Mouse (Mus musculus) urinary bladder, adult 2 months (tissue): ENCODE measurements around the gene Vil1. TPM values are rescaled to one million over a fixed set of nuclear protein-coding genes. Genes with fewer than 3 reads are reported as not detected.

Experiments
- DNase-seq: peaks from one replicate; pipeline ENCODE4 v3.0.0; 2022; ENCODE audit warnings: low spot score
- polyA plus RNA-seq: library from polyadenylated mRNA; depleted of rRNA; stranded (reverse); fragments of >200 nt; gene quantifications from 2 replicates; pipeline ENCODE4 v1.2.3, GENCODE M21; 2012; rRNA removed

Gene Vil1
- polyA plus RNA-seq, result 0.07 and 0.10 TPM in 2 replicates

GRCm38 (mm10) chr1:74408589-74409504 lies at the start of gene Vil1:
Gene Vil1 (plus strand): TSS chr1:74409376.
- no peak for DNase-seq

DNA sequence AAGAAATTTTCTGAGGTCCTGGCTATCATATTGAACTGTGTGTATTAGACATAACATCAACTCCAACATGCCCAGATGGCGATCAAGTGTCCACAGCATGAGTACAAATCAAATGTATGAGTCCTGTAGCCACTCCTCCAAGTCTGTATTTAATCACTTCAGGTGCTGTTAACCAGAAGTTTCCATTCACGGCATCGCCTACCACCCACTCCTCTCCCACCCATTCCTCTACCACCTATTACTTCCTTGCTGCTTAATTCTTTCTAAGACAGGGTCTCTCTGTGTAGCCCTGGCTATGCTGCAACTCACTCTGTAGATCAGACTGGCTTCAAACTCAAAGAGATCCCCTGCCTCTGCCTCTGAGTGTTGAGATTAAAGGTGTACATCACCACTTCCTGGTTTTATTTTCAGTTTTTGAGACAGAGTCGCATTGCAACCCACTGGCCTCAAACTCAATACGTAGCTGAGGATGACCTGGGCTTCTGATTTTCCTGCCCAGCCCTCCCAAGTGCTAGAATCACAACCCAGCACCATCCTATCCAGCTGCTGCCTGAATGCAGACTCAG lies 49.1 kb upstream of the Vil1 start:
- no peak for DNase-seq

DNA sequence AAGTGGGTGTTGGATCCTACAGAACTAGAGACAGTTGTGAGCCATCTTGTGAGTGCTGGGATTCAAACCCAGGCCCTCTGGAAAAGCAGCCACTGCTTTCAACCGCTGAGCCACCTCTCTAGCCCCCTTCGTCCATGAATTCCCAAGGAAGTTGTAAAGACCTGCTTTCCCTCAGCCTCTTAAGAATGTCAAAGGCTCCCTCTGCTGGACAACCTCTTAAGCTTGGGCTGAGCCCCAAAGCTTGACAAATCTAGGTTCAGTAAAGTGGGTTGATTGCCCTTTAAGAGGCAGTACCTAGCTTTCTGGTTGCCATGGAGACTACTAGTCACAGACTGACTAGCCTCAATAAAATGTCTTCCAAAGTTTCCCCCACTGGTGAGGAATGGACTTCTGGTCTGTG lies 47.4 kb upstream of the Vil1 start, which contains the start of gene Catip:
Gene Catip, plus strand, starts transcription at position 297 of the 400 bp plus-strand sequence.
- no peak for DNase-seq

- DNase-seq, result no peak
Observed at GRCm38 (mm10) chr1:74362325-74363229, 46.6 kb upstream of the Vil1 start.

- no peak for DNase-seq
Observed at GRCm38 (mm10) chr1:74363437-74363836, 45.7 kb upstream of the Vil1 start.

- DNase-seq, result no peak
Observed at GRCm38 (mm10) chr1:74364270-74364669, 44.9 kb upstream of the Vil1 start.

DNA sequence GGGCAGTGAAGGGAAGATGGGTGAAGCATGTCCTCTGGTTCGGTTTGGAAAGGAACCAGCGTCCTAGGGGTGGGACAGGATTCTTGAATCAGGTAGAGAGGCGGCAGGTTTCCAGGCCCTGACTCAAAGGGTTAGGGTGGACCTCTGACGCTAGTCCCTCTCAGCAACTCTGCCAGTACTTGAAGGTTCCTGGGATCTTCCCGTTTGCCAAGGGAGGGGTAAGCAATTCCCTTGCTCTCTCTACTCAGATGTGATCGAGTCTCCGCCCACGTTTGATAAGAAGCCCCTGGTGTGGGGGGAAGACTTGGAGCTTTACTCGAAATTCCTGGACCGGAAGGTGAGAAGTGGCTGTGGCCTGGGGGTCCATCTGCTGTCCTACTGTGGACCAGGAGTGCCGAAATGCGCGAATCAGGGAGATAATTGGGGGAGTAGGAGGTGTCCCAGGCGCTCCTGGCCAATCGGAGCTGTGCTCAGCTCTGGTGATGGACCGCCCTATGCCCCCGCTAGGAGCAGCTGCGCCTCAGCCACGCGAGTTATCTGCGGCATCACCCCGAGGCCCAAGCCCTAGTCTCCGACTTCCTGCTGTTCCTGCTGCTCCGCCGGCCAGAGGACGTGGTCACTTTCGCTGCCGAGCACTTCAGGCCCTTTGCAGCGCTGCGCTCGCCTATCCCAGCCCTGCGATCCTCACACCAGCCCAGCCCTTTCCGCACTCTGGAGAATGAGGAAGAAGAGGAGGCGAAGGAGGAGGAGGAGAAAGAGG lies 41.1 kb upstream of the Vil1 start:
- DNase-seq, result no peak

DNA sequence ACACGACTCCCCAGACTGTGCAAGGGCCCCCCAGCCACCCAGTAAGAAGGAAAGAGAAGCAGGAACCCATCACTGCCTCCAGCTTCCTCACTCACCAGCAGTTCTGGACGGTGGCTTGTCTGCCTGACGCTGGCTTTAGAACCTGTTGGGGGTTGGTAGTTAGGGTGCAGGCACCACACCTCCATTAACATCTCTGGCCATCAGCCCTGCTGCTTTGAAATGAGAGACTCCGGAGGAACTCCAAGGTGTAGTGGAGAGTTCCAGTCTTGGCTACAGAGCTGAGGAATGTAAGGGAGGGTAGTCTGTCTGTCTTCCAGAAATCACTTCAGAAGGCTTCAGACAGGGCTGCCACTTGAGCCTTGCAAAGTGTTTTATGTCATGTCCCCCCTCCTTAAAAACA lies 39.1 kb upstream of the Vil1 start:
- DNase-seq, result no peak

- no peak for DNase-seq
Observed at GRCm38 (mm10) chr1:74373372-74373771, 35.8 kb upstream of the Vil1 start.

- DNase-seq, result no peak
Observed at GRCm38 (mm10) chr1:74374980-74375379, 34.2 kb upstream of the Vil1 start, which contains the start of gene Slc11a1. Gene Slc11a1 (plus strand): TSS chr1:74375195.

DNA sequence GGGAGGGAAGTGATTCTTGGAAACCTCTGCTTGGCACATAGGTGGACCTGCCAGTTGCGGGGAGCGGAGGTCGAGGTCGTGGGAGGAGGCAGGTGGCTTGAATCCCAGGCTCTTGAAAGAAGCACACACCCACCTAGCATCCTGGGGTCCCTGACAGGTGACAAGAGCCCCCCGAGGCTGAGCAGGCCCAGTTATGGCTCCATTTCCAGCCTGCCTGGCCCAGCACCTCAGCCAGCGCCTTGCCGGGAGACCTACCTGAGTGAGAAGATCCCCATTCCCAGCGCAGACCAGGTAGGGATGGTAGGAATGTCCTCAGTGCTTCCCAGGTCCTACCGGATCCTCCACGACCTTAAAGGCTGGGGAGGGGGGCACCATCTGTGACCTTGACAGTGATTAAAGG lies 33.6 kb upstream of the Vil1 start:
- DNase-seq, result no peak

DNA sequence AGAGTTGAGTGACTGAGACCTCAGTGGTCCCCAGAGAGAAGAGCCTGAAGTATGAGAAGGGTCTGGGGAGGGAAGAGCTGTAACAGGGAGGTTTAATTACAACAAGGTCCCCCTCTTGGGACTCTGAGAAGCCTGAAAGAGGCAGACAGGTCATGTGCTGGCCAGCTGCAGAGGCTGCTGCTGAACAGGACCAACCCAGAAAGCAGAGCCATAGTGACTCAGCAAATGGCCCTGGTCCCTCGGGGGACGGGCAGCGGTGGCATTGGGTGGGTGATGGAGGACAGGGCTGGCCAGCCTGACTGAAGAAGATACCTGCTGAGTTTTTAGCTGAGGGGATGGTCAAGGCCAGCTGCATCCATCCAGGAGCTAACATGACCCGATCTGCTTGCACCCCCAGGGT lies 32.8 kb upstream of the Vil1 start:
- DNase-seq, result no peak

GRCm38 (mm10) chr1:74379058-74379504 lies 30.1 kb upstream of the Vil1 start:
- no peak for DNase-seq

DNA sequence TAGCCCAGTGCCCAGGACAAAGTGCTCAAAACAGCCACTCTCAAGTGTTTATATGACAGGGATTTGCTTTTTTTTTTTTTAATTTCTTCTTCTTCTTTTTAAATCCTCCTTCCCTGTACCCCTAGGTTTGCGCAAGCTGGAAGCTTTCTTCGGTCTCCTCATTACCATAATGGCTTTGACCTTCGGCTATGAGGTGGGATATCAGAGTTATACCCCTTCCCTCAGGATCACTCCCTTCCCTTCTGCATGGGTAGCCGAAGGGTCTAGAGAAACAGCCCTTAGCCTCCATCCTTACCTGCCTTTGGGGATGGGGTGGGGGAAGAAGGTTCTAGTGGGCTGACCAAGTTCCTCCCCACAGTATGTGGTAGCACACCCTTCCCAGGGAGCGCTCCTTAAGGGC lies 28.7 kb upstream of the Vil1 start:
- no peak for DNase-seq

- no peak for DNase-seq
Observed at GRCm38 (mm10) chr1:74381588-74382021, 27.6 kb upstream of the Vil1 start.

DNA sequence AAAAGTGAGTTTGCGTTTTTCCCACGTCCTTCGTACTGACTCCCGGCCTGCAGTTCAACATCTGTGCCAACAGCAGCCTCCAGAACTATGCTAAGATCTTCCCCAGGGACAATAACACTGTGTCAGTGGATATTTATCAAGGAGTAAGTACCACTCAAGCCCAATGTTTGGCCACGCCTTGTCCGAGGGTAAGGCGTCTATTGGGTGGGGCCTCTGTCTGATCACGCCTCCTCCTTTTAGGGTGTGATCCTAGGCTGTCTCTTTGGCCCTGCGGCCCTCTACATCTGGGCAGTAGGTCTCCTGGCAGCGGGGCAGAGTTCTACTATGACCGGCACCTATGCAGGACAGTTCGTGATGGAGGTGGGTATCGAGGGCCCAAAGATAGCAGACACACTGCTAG lies 25.8 kb upstream of the Vil1 start:
- no peak for DNase-seq

DNA sequence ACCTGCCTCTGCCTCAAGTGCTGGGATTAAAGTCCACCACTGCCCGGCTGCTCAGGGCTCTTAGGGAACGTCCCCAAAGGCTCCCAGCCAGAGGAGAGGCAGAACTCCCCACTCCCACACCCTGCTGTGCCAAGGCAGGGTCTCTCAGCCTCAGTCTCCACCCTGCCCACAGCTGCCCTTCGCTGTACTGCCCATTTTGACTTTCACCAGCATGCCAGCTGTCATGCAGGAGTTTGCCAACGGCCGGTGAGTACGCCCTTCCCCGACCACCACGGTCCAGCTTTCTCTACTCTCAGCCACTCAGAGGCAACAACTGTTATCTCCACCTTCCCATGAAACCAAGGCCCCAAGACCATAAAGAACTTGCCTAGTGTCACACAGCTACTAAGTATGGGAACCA lies 24.7 kb upstream of the Vil1 start:
- no peak for DNase-seq

DNA sequence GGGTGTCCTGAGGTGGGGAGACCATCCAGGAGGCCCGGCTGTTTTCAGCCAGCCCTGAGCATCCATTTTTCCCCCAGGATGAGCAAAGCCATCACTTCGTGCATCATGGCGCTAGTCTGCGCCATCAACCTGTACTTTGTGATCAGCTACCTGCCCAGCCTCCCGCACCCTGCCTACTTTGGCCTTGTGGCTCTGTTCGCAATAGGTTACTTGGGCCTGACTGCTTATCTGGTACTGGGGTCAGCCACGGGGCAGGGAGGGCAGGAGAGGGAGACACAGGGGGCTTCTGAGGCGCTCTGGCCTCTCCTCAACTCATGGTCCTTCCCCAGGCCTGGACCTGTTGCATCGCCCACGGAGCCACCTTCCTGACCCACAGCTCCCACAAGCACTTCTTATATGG lies 24.1 kb upstream of the Vil1 start:
- DNase-seq, result no peak

DNA sequence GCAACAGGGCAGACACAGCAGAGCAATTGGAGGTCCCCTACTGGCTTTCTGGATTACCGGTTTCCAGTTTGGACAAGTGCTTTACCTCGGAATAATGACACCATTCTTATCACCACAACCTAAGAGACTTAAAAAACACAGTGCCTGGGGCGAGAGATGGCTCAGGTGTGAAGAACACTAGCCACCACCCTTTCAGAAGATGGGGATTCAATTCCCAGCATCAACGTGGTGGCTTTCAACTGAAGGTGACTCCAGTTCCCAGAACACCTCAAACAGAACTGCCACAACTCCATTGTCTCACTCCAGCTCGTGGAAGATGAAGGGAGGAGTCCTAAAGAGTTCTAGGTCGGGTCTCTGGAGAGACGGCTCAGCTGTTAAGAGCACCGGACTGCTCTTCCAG lies 23.6 kb upstream of the Vil1 start:
- DNase-seq, result no peak

- DNase-seq, result no peak
Observed at GRCm38 (mm10) chr1:74386363-74386713, 22.8 kb upstream of the Vil1 start.

DNA sequence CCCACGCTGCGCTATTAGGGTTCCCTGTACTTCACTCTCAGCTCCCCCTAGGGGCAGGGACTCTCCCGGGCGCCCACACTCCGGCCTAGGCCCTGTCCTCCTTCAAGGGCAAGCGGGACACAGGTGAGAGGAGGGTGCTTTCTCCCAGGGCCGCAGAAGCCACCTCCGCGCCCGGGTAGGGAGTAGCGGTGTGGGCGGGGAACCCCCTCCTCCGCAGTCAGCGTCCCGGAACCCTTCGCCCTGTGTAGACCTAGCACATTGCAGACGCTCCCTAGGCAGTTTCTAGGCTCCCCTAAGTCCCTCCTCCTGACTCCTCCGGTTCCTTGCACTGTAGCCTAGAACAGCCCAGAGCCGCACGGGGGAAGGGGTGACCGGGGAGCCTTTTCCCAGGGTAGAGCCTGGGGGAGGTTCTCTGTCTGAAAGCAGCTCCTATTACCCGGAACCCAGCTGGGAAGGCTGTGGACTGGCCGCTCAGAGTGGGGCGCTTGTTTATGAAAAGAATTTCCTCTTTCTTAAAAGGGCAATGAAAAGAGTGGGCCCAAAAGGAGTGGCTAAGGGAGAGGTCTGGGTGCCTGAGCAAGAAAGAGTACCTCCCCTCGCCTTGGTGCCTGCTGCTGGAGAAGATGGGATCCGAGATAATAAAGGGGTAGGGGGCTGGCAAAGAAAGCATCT lies 22.3 kb upstream of the Vil1 start:
- peak; percentile 94 for DNase-seq
